Mouse (Mus musculus): Measurements from ENCODE around the gene 1700025G04Rik. TPM values are rescaled to one million over a fixed set of nuclear protein-coding genes. Genes with fewer than 3 reads are reported as not detected.

1700025G04Rik gene
- polyA plus RNA-seq, 1 experiment from 2014 or later: 29.3 TPM

DNA sequence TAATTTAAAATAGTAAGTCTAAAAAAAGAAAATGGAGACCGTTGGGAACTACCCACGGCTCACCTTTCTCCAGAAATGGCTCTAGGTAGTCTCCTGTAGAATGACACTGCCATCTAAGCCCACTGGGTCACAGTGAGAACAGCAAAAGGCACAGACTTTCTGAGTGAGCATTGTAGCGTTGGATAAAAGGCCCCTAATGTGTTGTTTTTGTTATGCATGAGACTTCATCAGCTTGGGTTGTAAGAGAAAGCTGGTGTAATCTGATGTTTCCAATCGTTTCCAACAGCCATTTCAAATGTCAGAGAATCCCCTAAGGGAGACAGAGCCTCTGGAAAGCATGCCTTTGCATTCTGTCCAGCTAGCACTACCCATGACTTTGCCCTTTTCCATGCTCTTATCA lies 19.5 kb downstream of the 1700025G04Rik start:
- Histone ChIP-seq H3K4me3 (ENCODE audit: low read depth, low read length) (no peak overlapping the region), H3K27me3 (ENCODE audit: control insufficient read depth, insufficient read depth, low read length) (no peaks in the 10 kb centered on the region), H3K9me3 (replicated peaks; ENCODE audit: control insufficient read depth, low read length) (no peaks in the 10 kb centered on the region), H3K36me3 (replicated peaks; ENCODE audit: control insufficient read depth, insufficient read depth, low read depth, low read length) (no peaks in the 10 kb centered on the region), H3K9ac (replicated peaks; ENCODE audit: low read length) (no peak overlapping the region), H3K4me1 (ENCODE audit: control insufficient read depth, insufficient read depth, low read length) (no peaks in the 10 kb centered on the region), H3K27ac (replicated peaks; ENCODE audit: low read depth, low read length) (no peak overlapping the region), H3K4me2 (ENCODE audit: low read depth, low read length) (no peak overlapping the region)
- ATAC-seq (replicated peaks; ENCODE audit: insufficient number of reproducible peaks, low FRiP score, low TSS enrichment, low read depth) (no peak), DNase-seq (ENCODE audit: low spot score) (no peak)
- 64% methylated on average over 4 of the region's 4 CpGs for WGBS

DNA sequence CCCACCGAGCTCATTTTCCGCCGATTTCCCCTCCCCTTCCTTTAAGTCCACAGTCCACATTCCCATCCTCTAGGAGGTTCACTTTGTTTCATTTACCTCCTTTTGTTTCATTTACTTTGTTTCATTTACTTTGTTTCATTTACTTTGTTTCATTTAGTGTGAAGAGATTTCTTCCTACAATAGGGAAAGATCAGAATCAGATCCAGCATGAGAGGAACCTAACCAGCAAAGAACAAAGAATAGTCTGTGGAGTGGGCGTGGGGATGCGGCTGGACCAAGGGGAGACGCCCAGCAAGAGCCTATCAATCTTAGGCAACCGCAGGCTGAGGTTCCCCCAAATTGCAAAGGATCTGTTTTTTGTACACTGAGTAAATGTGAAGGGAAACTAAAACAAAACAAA lies 20.2 kb downstream of the 1700025G04Rik start:
- DNase-seq (ENCODE audit: low spot score) (no peak), ATAC-seq (replicated peaks; ENCODE audit: insufficient number of reproducible peaks, low FRiP score, low TSS enrichment, low read depth) (no peak)
- Histone ChIP-seq H3K27ac (replicated peaks; ENCODE audit: low read depth, low read length) (no peak overlapping the region), H3K4me3 (ENCODE audit: low read depth, low read length) (no peak overlapping the region), H3K36me3 (replicated peaks; ENCODE audit: control insufficient read depth, insufficient read depth, low read depth, low read length) (no peaks in the 10 kb centered on the region), H3K4me2 (ENCODE audit: low read depth, low read length) (no peak overlapping the region), H3K9me3 (replicated peaks; ENCODE audit: control insufficient read depth, low read length) (no peaks in the 10 kb centered on the region), H3K27me3 (ENCODE audit: control insufficient read depth, insufficient read depth, low read length) (no peaks in the 10 kb centered on the region), H3K9ac (replicated peaks; ENCODE audit: low read length) (no peak overlapping the region), H3K4me1 (ENCODE audit: control insufficient read depth, insufficient read depth, low read length) (no peaks in the 10 kb centered on the region)
- WGBS: 59% methylated on average over 7 of the region's 7 CpGs

DNA sequence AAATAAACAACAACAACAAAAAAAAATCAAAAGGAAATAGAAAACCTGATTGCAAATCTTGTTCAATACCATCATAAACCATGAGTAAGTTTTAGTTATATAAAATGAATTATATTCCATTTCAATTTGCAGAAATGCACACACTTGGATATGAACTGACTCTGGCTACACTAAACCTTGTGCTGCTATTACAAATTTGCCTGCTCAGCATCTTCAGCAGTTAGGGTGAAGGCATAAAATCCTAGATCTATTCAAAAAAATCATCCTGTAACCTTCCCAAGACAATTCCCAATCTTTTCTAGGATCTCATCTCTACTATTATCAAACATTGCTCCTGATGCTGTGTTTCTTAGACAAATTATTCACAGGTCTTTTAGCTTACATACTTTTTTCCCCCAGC lies 22.0 kb downstream of the 1700025G04Rik start:
- no peak for DNase-seq (ENCODE audit: low spot score)

DNA sequence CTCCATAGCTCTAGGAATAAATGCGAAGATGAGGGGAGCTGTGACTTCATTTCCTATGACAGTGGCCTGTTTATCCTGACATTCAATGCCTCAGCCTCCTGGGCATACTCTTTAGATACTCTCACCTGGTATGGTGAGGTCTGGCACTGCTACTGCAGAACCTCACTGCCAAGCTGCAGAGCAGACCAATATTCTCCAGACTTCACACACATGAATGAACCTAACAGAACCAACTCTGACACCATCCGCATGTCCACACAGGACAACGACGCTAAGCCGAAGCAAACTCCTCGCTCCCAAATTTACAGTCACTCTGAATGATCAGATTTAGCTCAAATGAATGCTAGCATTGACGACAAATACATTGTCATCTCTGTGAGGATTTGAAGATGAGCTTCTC lies 24.4 kb downstream of the 1700025G04Rik start:
- Histone ChIP-seq H3K4me2 (ENCODE audit: low read depth, low read length) (no peak overlapping the region), H3K27ac (replicated peaks; ENCODE audit: low read depth, low read length) (no peak overlapping the region), H3K36me3 (replicated peaks; ENCODE audit: control insufficient read depth, insufficient read depth, low read depth, low read length) (no peaks in the 10 kb centered on the region), H3K9me3 (replicated peaks; ENCODE audit: control insufficient read depth, low read length) (no peaks in the 10 kb centered on the region), H3K4me3 (ENCODE audit: low read depth, low read length) (no peak overlapping the region), H3K4me1 (ENCODE audit: control insufficient read depth, insufficient read depth, low read length) (no peaks in the 10 kb centered on the region), H3K9ac (replicated peaks; ENCODE audit: low read length) (no peak overlapping the region), H3K27me3 (ENCODE audit: control insufficient read depth, insufficient read depth, low read length) (no peaks in the 10 kb centered on the region)
- DNase-seq (ENCODE audit: low spot score) (no peak), ATAC-seq (replicated peaks; ENCODE audit: insufficient number of reproducible peaks, low FRiP score, low TSS enrichment, low read depth) (no peak)
- 98% methylated on average over 7 of the region's 7 CpGs for WGBS

More for the DNA sequence above, 22.0 kb downstream of the 1700025G04Rik start:
- Histone ChIP-seq H3K9me3 (replicated peaks; ENCODE audit: control insufficient read depth, low read length) (no peaks in the 10 kb centered on the region), H3K9ac (replicated peaks; ENCODE audit: low read length) (no peak overlapping the region), H3K27me3 (ENCODE audit: control insufficient read depth, insufficient read depth, low read length) (no peaks in the 10 kb centered on the region), H3K36me3 (replicated peaks; ENCODE audit: control insufficient read depth, insufficient read depth, low read depth, low read length) (no peaks in the 10 kb centered on the region), H3K27ac (replicated peaks; ENCODE audit: low read depth, low read length) (no peak overlapping the region), H3K4me3 (ENCODE audit: low read depth, low read length) (no peak overlapping the region), H3K4me1 (ENCODE audit: control insufficient read depth, insufficient read depth, low read length) (no peaks in the 10 kb centered on the region), H3K4me2 (ENCODE audit: low read depth, low read length) (no peak overlapping the region)
- no peak for ATAC-seq (replicated peaks; ENCODE audit: insufficient number of reproducible peaks, low FRiP score, low TSS enrichment, low read depth)

DNA sequence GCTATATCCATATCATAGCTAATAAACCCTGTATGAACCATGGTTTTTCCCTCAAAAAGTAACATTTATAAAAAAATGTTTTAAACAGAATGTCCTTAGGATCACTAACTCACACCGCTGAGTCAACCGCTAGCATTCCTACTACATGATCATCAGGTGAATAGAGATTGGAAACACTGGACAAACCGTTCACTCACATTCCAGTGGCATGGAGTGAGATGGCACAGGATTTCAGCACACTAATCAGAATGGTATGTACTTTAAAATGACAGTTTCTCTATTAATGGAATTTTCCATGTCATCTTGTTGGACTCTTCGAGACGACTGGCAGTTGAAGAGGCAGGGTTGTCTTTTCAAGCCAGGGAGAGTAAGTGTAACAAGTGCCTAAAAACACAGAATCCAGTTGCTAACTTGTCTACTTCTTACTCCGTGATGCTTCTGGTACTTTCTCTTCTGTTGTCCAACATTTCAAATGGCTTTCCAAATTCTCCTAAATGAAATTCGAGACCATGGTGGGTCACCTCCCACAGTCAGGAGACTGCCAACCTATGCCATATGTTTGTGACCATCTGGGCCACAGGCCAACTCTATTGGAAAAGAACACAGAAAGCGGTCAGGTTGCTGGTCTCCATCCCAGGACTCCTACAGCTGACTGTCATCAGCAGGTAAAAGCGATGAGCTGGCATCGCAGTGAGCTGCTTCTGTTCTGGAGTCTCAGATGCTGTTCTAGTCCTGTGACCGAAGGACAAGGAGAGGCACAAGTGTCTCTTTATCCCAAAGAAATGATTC lies 26.4 kb downstream of the 1700025G04Rik start:
- no peaks in the 10 kb centered on the region for H3K27me3 ChIP-seq (ENCODE audit: control insufficient read depth, insufficient read depth, low read length)
- 88% methylated on average over 11 of the region's 11 CpGs for WGBS
- ATAC-seq (replicated peaks; ENCODE audit: insufficient number of reproducible peaks, low FRiP score, low TSS enrichment, low read depth): no peak
- H3K4me2 ChIP-seq (ENCODE audit: low read depth, low read length): no peak overlapping the region
- H3K9ac ChIP-seq (replicated peaks; ENCODE audit: low read length): no peak overlapping the region
- H3K4me1 ChIP-seq (ENCODE audit: control insufficient read depth, insufficient read depth, low read length): no peaks in the 10 kb centered on the region
- H3K36me3 ChIP-seq (replicated peaks; ENCODE audit: control insufficient read depth, insufficient read depth, low read depth, low read length): no peaks in the 10 kb centered on the region
- no peak overlapping the region for H3K27ac ChIP-seq (replicated peaks; ENCODE audit: low read depth, low read length)
- no peak overlapping the region for H3K4me3 ChIP-seq (ENCODE audit: low read depth, low read length)
- no peak for DNase-seq (ENCODE audit: low spot score)
- H3K9me3 ChIP-seq (replicated peaks; ENCODE audit: control insufficient read depth, low read length): no peaks in the 10 kb centered on the region

DNA sequence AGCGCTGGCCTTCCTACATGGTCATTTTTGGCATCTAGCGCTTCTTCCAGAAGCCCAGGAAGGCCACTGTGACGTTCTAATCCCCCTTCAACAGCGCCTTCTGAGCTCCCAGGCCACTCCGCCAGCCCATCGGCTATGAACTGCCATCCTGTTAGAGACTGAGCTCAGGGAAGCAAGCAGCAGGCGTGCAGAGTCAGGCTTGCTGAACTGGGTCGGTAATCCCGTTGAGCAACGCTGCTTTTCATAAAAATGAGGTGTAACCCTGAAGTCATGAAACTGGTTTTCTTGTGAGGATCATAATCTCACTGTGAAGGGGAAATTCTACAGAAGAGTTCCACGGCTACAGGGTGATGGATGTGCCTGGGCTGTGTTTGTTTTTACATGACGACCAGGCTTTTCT lies 28.2 kb downstream of the 1700025G04Rik start:
- Histone ChIP-seq H3K9ac (replicated peaks; ENCODE audit: low read length) (no peak overlapping the region), H3K4me1 (ENCODE audit: control insufficient read depth, insufficient read depth, low read length) (no peaks in the 10 kb centered on the region), H3K4me3 (ENCODE audit: low read depth, low read length) (no peak overlapping the region), H3K9me3 (replicated peaks; ENCODE audit: control insufficient read depth, low read length) (no peaks in the 10 kb centered on the region), H3K27me3 (ENCODE audit: control insufficient read depth, insufficient read depth, low read length) (no peaks in the 10 kb centered on the region), H3K36me3 (replicated peaks; ENCODE audit: control insufficient read depth, insufficient read depth, low read depth, low read length) (no peaks in the 10 kb centered on the region), H3K4me2 (ENCODE audit: low read depth, low read length) (no peak overlapping the region), H3K27ac (replicated peaks; ENCODE audit: low read depth, low read length) (no peak overlapping the region)
- DNase-seq (ENCODE audit: low spot score): no peak
- no peak for ATAC-seq (replicated peaks; ENCODE audit: insufficient number of reproducible peaks, low FRiP score, low TSS enrichment, low read depth)
- 86% methylated on average over 12 of the region's 12 CpGs for WGBS

DNA sequence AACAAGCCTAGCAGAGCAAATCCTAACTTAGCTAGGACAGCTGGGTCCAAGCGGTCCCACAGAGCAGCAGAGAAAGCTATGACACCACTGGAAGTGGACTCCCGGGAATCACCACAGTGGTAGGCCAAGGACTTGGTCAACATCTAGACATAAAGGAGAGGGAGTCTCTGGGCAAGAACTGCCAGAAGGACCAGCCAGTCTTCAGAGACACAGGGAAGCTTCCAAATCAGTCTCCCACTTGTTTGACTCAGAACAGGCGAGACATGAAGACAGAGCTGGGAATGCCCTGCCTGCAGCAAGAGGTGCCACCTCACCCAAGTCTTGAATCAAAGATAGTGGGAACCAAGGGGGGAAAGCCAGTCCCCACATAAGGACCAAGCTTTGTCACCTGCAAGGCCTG lies 29.7 kb downstream of the 1700025G04Rik start:
- H3K4me1 ChIP-seq (ENCODE audit: control insufficient read depth, insufficient read depth, low read length): no peaks in the 10 kb centered on the region
- no peak for DNase-seq (ENCODE audit: low spot score)
- H3K27ac ChIP-seq (replicated peaks; ENCODE audit: low read depth, low read length): no peak overlapping the region
- 89% methylated on average over 3 of the region's 3 CpGs for WGBS
- H3K9me3 ChIP-seq (replicated peaks; ENCODE audit: control insufficient read depth, low read length): no peaks in the 10 kb centered on the region
- no peak overlapping the region for H3K4me2 ChIP-seq (ENCODE audit: low read depth, low read length)
- no peaks in the 10 kb centered on the region for H3K36me3 ChIP-seq (replicated peaks; ENCODE audit: control insufficient read depth, insufficient read depth, low read depth, low read length)
- no peak for ATAC-seq (replicated peaks; ENCODE audit: insufficient number of reproducible peaks, low FRiP score, low TSS enrichment, low read depth)
- no peak overlapping the region for H3K4me3 ChIP-seq (ENCODE audit: low read depth, low read length)
- H3K27me3 ChIP-seq (ENCODE audit: control insufficient read depth, insufficient read depth, low read length): no peaks in the 10 kb centered on the region
- H3K9ac ChIP-seq (replicated peaks; ENCODE audit: low read length): no peak overlapping the region

DNA sequence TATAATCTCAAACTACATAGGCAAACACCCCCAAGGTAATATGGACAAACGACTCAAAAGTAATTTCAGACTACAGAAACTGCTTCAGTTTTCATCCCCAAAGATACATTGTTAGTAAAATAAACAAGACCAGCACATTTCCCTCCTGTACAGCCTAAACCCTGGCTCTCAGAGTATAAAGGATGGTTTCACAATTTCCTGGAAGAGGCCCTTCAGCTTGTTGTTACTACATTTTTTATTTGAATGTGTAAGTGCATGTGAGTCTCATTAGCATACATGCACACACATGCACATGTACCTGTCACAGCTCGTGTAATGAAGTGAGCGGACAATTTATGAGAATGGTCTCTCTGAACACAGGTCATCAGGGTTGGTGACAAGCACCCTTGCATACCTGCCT lies 31.1 kb downstream of the 1700025G04Rik start:
- ATAC-seq (replicated peaks; ENCODE audit: insufficient number of reproducible peaks, low FRiP score, low TSS enrichment, low read depth) (no peak), DNase-seq (ENCODE audit: low spot score) (no peak)
- H3K4me2 ChIP-seq (ENCODE audit: low read depth, low read length): no peak overlapping the region
- H3K9me3 ChIP-seq (replicated peaks; ENCODE audit: control insufficient read depth, low read length): no peaks in the 10 kb centered on the region
- H3K27ac ChIP-seq (replicated peaks; ENCODE audit: low read depth, low read length): no peak overlapping the region
- no peaks in the 10 kb centered on the region for H3K4me1 ChIP-seq (ENCODE audit: control insufficient read depth, insufficient read depth, low read length)
- 81% methylated on average over 3 of the region's 3 CpGs for WGBS
- H3K4me3 ChIP-seq (ENCODE audit: low read depth, low read length): no peak overlapping the region
- H3K36me3 ChIP-seq (replicated peaks; ENCODE audit: control insufficient read depth, insufficient read depth, low read depth, low read length): no peaks in the 10 kb centered on the region
- no peak overlapping the region for H3K9ac ChIP-seq (replicated peaks; ENCODE audit: low read length)
- H3K27me3 ChIP-seq (ENCODE audit: control insufficient read depth, insufficient read depth, low read length): no peaks in the 10 kb centered on the region

All from embryonic facial prominence, embryonic 11.5 days (tissue).